Mouse (Mus musculus) embryonic facial prominence, embryonic 15.5 days (tissue): ENCODE measurements around the gene Tas2r120. TPM values are rescaled to one million over a fixed set of nuclear protein-coding genes. Genes with fewer than 3 reads are reported as not detected.
"Not testable (repeated sequence)": the region's sequence is repeated elsewhere in the genome, so short reads cannot be mapped to it uniquely, and the experiment has no call there.

Source experiments
- ATAC-seq: fragments of 200-750 bp; cut with Nextera tagmentation; 2 replicates; pipeline ENCODE4 v1.8.0; 2017; ENCODE audit warnings: low read depth, moderate TSS enrichment; ENCODE audit not compliant: insufficient number of reproducible peaks, low FRiP score, low TSS enrichment
- H3K27ac ChIP-seq: fragments of 300-500 bp; sonication (generic); replicated peaks from 2 replicates; pipeline ENCODE4 v1.5.1; 2015; ENCODE audit warnings: mild to moderate bottlenecking, inconsistent platforms
- H3K27me3 ChIP-seq: fragments of 300-500 bp; sonication (generic); 2 replicates; pipeline ENCODE4 v1.6.1; 2015; ENCODE audit warnings: inconsistent platforms
- H3K36me3 ChIP-seq: fragments of 300-500 bp; sonication (generic); 2 replicates; pipeline ENCODE4 v1.6.1; 2015; ENCODE audit warnings: mild to moderate bottlenecking, inconsistent platforms
- H3K4me1 ChIP-seq: fragments of 300-500 bp; sonication (generic); 2 replicates; pipeline ENCODE4 v1.6.1; 2015; ENCODE audit warnings: inconsistent platforms
- H3K4me2 ChIP-seq: fragments of 300-500 bp; sonication (generic); replicated peaks from 2 replicates; pipeline ENCODE4 v1.6.1; 2015; ENCODE audit warnings: mild to moderate bottlenecking, inconsistent platforms
- H3K4me3 ChIP-seq: fragments of 300-500 bp; sonication (generic); replicated peaks from 2 replicates; pipeline ENCODE4 v1.5.1; 2015; ENCODE audit warnings: mild to moderate bottlenecking, inconsistent platforms
- H3K9ac ChIP-seq: fragments of 300-500 bp; sonication (generic); 2 replicates; pipeline ENCODE4 v1.6.1; 2015; ENCODE audit warnings: inconsistent platforms
- H3K9me3 ChIP-seq: fragments of 300-500 bp; sonication (generic); replicated peaks from 2 replicates; pipeline ENCODE4 v1.6.1; 2016; ENCODE audit warnings: inconsistent platforms
- WGBS: fragments of 180-500 bp; shearing (Covaris S2); methylation state at CpG from one replicate; pipeline ENCODE4 v1.1.7; 2015; 5-methylcytosine and 5-hydroxymethylcytosine counted together
- polyA plus RNA-seq: library from polyadenylated mRNA; unstranded; fragments of >200 nt; fragmentation: Nextera tagmentation; extraction: Ambion mirVana; gene quantifications from 2 replicates; pipeline ENCODE4 v1.2.1, GENCODE M21; 2015

The Tas2r120 gene
- polyA plus RNA-seq: not detected in 2 replicates

DNA sequence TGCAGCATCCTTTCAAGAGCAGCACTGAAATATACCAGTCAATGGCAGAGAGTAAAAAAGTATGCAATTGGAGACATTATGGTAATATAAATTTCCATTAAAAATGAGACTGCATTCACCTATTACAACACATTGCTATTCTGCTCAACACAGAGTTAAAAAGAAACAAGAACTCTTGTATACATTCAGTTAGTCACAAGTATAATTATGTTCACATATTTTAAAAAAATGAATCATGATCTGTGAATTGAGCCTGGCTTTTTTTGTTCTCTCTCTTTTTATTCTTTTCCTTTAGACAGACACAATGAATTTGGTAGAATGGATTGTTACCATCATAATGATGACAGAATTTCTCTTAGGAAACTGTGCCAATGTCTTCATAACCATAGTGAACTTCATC is at the start of gene Tas2r120:
TSS of gene Tas2r120 (plus strand) at position 301 of the 400 bp plus-strand sequence.
- Histone ChIP-seq H3K27ac (no peak within 1 kb of the TSS), H3K9me3 (no peaks in the 10 kb centered on the region), H3K4me2 (no peak within 1 kb of the TSS), H3K4me1 (no peaks in the 10 kb centered on the region), H3K9ac (no peak within 1 kb of the TSS), H3K27me3 (no peaks in the 10 kb centered on the region), H3K36me3 (no peaks in the 10 kb centered on the region), H3K4me3 (no peak within 1 kb of the TSS)
- ATAC-seq: no peak

DNA sequence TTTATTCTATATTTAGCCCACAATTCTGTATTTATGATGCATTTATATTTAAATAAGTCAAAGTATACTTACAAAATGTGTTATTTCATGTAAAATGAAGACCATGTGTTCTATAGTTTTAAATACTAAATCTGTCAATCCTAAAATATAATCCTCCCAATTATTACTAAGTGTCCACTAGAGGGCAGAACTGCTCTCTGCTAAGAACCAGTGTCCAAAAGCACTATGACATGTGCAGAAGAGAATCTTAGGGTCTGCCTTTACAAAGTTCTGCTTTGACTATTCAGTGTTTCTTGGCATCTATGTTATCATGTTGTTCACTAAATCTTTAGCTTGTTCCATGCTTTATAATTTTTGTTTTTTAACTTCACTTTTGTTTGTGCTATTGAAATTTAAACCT is 7.4 kb upstream of the Tas2r120 start:
- H3K4me1 ChIP-seq: no peaks in the 10 kb centered on the region
- no peak overlapping the region for H3K4me2 ChIP-seq
- H3K36me3 ChIP-seq: no peaks in the 10 kb centered on the region
- ATAC-seq: no peak
- no peak overlapping the region for H3K4me3 ChIP-seq
- H3K9ac ChIP-seq: no peak overlapping the region
- H3K27me3 ChIP-seq: no peaks in the 10 kb centered on the region
- H3K9me3 ChIP-seq: no peaks in the 10 kb centered on the region
- H3K27ac ChIP-seq: no peak overlapping the region

DNA sequence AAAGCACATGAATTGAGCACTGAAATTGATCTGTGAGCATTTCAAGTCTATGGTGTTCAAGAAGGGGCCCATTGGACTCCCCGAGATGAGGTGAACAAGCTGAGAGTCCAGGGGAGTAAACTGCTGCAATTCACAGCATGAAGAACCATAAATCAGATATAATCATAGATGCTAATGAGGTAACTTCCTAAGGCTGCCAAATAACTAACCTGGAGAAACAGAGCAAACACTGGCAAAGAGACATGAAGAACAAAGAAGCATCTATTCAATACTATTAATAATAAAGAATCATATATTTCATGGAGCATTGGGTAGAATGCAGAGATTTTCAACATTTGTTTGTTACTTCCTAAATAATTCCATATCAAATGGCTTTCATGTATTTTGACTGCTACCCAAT is 5.3 kb upstream of the Tas2r120 start, which contains the start of gene A630073D07Rik:
TSS of gene A630073D07Rik (minus strand) at position 101 of the 400 bp plus-strand sequence.
- no peak for ATAC-seq
- no peak within 1 kb of the TSS for H3K4me3 ChIP-seq
- WGBS: 77% methylated on average over 1 of the region's 1 CpGs
- no peak within 1 kb of the TSS for H3K27ac ChIP-seq
- H3K4me1 ChIP-seq: no peaks in the 10 kb centered on the region
- no peak within 1 kb of the TSS for H3K4me2 ChIP-seq
- H3K36me3 ChIP-seq: no peaks in the 10 kb centered on the region
- no peak within 1 kb of the TSS for H3K9ac ChIP-seq
- H3K9me3 ChIP-seq: no peaks in the 10 kb centered on the region
- H3K27me3 ChIP-seq: no peaks in the 10 kb centered on the region

DNA sequence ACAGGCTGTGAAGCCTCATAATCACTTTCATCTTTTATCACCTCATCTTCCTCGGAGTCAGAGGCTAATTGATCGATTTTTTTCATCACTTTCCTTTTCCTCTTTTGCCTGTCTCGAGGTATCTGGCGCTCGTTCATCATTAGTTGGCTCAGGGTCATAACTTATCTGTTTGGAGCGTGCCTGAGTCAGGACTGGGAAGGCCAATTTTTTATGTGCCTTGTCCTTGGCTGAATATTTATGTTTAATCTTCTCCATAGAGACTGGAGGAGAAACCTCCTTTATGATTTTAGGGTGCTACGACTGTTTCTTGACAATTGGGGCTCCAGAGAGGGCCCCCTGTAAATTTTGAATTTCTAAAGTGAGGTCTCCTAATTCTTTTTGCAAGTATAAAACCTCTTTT is 34.8 kb downstream of the Tas2r120 start:
- H3K4me2 ChIP-seq, H3K27me3 ChIP-seq, H3K27ac ChIP-seq, H3K36me3 ChIP-seq, H3K4me1 ChIP-seq, H3K4me3 ChIP-seq, H3K9ac ChIP-seq, H3K9me3 ChIP-seq, ATAC-seq: not testable (repeated sequence)
- WGBS: 81% methylated on average over 7 of the region's 7 CpGs

DNA sequence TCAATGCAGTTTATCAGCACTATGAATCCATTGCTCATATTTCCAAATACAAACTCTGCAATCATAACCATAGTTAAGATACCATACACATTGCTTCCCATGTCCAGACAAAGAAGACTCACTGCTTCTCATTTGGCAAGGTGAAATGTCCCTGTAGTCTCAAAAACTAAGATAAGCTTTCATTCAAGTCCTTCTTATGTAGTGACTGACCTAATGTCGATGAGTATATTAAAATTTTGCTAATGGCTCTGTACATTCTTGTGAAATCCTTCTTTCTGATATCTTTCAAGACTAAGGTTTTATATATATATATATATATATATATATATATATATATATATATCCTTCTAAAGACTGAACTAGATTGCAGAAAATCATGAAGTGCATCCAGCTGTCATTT is 44.2 kb downstream of the Tas2r120 start, which contains the start of gene Tas2r121:
TSS of gene Tas2r121 (minus strand) at position 101 of the 400 bp plus-strand sequence.
- no peaks in the 10 kb centered on the region for H3K9me3 ChIP-seq
- no peak within 1 kb of the TSS for H3K9ac ChIP-seq
- no peaks in the 10 kb centered on the region for H3K4me1 ChIP-seq
- no peak within 1 kb of the TSS for H3K27ac ChIP-seq
- H3K27me3 ChIP-seq: no peaks in the 10 kb centered on the region
- WGBS: 83% methylated on average over 1 of the region's 1 CpGs
- no peaks in the 10 kb centered on the region for H3K36me3 ChIP-seq
- H3K4me2 ChIP-seq: no peak within 1 kb of the TSS
- no peak for ATAC-seq
- H3K4me3 ChIP-seq: no peak within 1 kb of the TSS

Other genes with a start within 250 kb of the Tas2r120 start
- not detected in 2 replicates for gene Prh1, start 87.1 kb upstream of the Tas2r120 start, polyA plus RNA-seq
- not detected in 2 replicates for gene Prp2, start 61.0 kb upstream of the Tas2r120 start, polyA plus RNA-seq
- gene A630073D07Rik, start 5.4 kb upstream of the Tas2r120 start, polyA plus RNA-seq: not detected in 2 replicates
- gene Tas2r121, start 44.1 kb downstream of the Tas2r120 start, polyA plus RNA-seq: not detected in 2 replicates
- gene Tas2r122, start 55.0 kb downstream of the Tas2r120 start, polyA plus RNA-seq: not detected in 2 replicates
- gene Tas2r115, start 81.1 kb downstream of the Tas2r120 start, polyA plus RNA-seq: not detected in 2 replicates
- gene Tas2r124, start 97.8 kb downstream of the Tas2r120 start, polyA plus RNA-seq: not detected in 2 replicates
- not detected in 2 replicates for gene Tas2r102, start 105.2 kb downstream of the Tas2r120 start, polyA plus RNA-seq
- not detected in 2 replicates for gene Tas2r136, start 121.2 kb downstream of the Tas2r120 start, polyA plus RNA-seq
- gene Tas2r117, start 145.9 kb downstream of the Tas2r120 start, polyA plus RNA-seq: not detected in 2 replicates
- not detected in 2 replicates for gene Tas2r123, start 190.2 kb downstream of the Tas2r120 start, polyA plus RNA-seq
- gene Tas2r116, start 198.5 kb downstream of the Tas2r120 start, polyA plus RNA-seq: not detected in 2 replicates
- not detected in 2 replicates for gene Tas2r110, start 211.1 kb downstream of the Tas2r120 start, polyA plus RNA-seq
- not detected in 2 replicates for gene Tas2r113, start 236.1 kb downstream of the Tas2r120 start, polyA plus RNA-seq